Mouse (Mus musculus): ENCODE measurements at regions not wholly inside any gene's neighbourhood (a gene's known extent, or its start where the extent isn't known, plus 50 kb on each side); places are given as distances from the start of the nearest gene placed in this dataset.
A peak's percentile ranks its signal among the peaks of the same experiment; 100 is the strongest.

DNA sequence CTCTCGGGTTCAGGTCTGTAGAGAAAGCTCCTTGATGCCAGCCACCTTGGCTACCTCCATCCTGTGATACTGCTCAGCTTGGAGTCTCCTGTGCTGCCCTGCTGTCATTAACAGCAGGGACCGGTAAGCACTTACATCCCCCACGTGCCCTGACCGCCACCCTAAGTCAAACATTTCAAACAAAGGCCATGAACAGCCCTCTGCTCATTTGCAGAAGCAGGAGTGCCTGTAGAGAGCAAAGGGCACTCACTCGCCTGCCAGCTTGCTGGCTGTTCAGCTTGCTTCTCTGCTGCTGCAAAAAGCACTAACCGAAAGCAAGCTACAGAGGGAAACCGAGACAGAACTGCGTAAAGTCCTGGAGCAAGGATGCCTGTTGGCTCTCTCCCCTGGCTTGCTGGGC is 61.8 kb upstream of the Thy1 start:
- no peak for ATAC-seq
- Histone ChIP-seq H3K4me1 (ENCODE audit: control insufficient read depth, insufficient read depth, low read length) (no peaks in the 10 kb centered on the region), H3K27me3 (ENCODE audit: control insufficient read depth, insufficient read depth, low read depth, low read length) (no peaks in the 10 kb centered on the region), H3K4me2 (ENCODE audit: low read length) (no peak overlapping the region), H3K4me3 (ENCODE audit: low read depth, low read length) (no peak overlapping the region), H3K36me3 (ENCODE audit: control insufficient read depth, insufficient read depth, low read length) (no peaks in the 10 kb centered on the region), H3K9me3 (replicated peaks; ENCODE audit: control insufficient read depth, low read length, poor library complexity, severe bottlenecking) (no peaks in the 10 kb centered on the region), H3K27ac (ENCODE audit: low read length) (no peak overlapping the region), H3K9ac (ENCODE audit: low read depth, low read length) (no peak overlapping the region)
- 31% methylated on average over 8 of the region's 8 CpGs for WGBS

DNA sequence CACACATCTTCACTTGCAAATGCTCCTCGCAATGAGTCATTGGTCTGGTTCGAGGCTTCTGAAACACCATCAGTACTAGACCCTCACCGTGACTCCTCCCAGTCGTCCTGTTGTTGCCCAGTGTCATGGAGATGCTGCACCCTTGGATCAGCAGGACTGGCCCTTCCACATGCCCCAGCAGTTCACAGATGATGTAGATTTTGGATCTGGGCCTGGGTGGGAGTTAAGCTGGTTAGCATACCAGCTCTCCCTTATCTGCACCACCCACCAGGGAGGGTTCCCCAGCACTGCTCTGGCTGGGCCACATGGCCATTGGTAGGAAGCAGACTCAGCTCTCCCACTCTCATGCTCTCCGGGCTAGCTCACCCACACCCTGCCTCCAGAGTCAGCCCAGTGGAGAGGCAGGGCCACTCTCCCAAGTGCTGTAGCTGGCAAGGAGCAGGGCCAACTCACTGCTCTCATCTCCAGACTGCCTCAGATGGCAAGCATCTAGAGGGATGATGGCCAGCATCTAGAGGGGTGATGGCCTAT is 60.8 kb upstream of the Thy1 start:
- no peak overlapping the region for H3K27ac ChIP-seq (ENCODE audit: low read length)
- H3K4me1 ChIP-seq (ENCODE audit: control insufficient read depth, insufficient read depth, low read length), result no peaks in the 10 kb centered on the region
- ATAC-seq, result no peak
- no peaks in the 10 kb centered on the region for H3K36me3 ChIP-seq (ENCODE audit: control insufficient read depth, insufficient read depth, low read length)
- H3K9ac ChIP-seq (ENCODE audit: low read depth, low read length), result no peak overlapping the region
- no peak overlapping the region for H3K4me2 ChIP-seq (ENCODE audit: low read length)
- H3K4me3 ChIP-seq (ENCODE audit: low read depth, low read length), result no peak overlapping the region
- 76% methylated on average over 5 of the region's 5 CpGs for WGBS
- no peaks in the 10 kb centered on the region for H3K27me3 ChIP-seq (ENCODE audit: control insufficient read depth, insufficient read depth, low read depth, low read length)
- H3K9me3 ChIP-seq (replicated peaks; ENCODE audit: control insufficient read depth, low read length, poor library complexity, severe bottlenecking), result no peaks in the 10 kb centered on the region

DNA sequence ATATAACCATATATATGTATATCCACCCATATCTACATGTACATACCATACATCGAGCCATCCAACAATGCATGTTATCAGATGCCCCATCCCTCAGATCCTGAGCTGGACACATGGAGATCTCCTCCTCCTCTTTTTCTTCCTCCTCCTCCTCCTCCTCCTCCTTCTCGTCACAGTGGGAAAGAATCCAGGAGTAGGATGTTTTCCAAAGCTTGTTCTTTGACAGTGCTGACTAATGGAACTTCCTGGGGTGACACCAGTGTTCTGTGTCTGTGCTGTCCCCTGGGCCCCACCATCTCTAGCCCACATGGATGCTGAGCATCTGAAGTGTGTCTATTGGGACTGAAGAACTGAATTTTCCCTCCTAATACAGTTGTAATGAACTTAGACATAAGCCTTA is 60.0 kb upstream of the Thy1 start:
- ATAC-seq, result no peak
- WGBS, result 65% methylated on average over 2 of the region's 2 CpGs

DNA sequence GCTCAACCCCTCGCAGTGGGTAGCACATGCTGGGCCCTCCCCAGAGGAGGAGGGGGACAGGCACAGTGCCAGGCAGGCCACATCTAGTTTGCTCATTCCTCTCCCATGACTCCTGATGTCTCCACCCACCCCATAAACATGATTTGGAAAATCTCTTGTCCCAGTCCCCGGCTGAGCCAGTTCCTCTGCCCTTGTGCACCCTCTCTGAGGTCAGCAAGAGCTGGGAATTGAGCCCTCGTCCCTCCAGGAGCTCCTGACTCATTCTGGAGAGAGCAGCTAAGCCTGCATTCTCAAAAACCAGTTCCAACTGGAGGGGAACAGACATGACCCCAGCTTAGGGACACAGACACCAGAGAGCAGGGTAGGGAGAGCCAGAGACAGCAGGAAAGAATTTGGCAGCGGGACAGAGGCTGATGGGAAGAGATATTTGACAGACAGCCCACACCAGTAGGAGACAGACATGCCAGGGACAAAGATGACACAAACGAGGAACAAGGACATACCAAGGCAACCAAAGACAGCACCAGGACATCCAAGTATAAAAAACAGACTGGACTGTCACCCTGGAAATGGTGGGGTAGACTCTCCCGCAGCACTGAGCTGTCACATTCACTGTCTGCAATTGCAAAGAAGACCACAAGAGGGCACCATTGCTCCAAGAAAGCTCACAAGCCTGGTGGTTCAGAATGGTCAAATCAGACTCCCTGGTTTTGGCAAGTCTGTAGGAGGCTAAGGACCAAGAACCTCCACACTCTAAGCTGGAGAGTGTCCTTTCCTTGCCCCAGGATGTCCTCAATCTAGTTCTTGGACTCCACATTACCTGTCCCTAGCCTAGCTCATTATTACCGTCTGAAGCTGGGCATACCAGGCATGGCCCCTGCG is 58.8 kb upstream of the Thy1 start:
- WGBS, result 44% methylated on average over 8 of the region's 8 CpGs

More for the DNA sequence above, 60.0 kb upstream of the Thy1 start:
- H3K27me3 ChIP-seq (ENCODE audit: control insufficient read depth, insufficient read depth, low read depth, low read length), result no peaks in the 10 kb centered on the region
- no peak overlapping the region for H3K4me3 ChIP-seq (ENCODE audit: low read depth, low read length)
- H3K9ac ChIP-seq (ENCODE audit: low read depth, low read length), result no peak overlapping the region
- no peaks in the 10 kb centered on the region for H3K9me3 ChIP-seq (replicated peaks; ENCODE audit: control insufficient read depth, low read length, poor library complexity, severe bottlenecking)
- no peak overlapping the region for H3K4me2 ChIP-seq (ENCODE audit: low read length)
- H3K36me3 ChIP-seq (ENCODE audit: control insufficient read depth, insufficient read depth, low read length), result no peaks in the 10 kb centered on the region
- no peak overlapping the region for H3K27ac ChIP-seq (ENCODE audit: low read length)
- no peaks in the 10 kb centered on the region for H3K4me1 ChIP-seq (ENCODE audit: control insufficient read depth, insufficient read depth, low read length)

DNA sequence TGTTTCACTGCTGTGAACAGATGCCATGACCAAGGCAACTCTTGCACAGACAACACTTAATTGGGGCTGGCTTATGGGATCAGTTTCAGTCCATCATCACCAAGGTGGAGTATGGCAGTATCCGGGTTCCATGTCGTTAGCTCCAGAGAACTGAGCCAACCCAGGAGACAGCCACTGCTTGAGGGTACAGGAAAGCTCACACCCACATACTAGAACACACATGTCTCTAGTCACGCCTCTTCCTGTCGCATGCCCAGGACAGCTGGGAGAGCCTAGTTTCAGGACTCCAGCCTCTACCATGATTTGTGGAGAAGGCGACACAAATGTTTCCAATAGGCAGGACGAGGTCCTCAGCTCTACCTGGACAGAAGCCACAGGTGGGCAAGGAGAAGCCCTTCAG is 55.2 kb upstream of the Thy1 start:
- Histone ChIP-seq H3K4me1 (ENCODE audit: control insufficient read depth, insufficient read depth, low read length) (peaks cover 2% of the 10 kb centered on the region; the same call in 1 of the 2 replicates), H3K9ac (ENCODE audit: low read depth, low read length) (no peak overlapping the region), H3K9me3 (replicated peaks; ENCODE audit: control insufficient read depth, low read length, poor library complexity, severe bottlenecking) (no peaks in the 10 kb centered on the region), H3K4me3 (ENCODE audit: low read depth, low read length) (no peak overlapping the region), H3K27ac (ENCODE audit: low read length) (no peak overlapping the region), H3K4me2 (ENCODE audit: low read length) (no peak overlapping the region), H3K27me3 (ENCODE audit: control insufficient read depth, insufficient read depth, low read depth, low read length) (no peaks in the 10 kb centered on the region), H3K36me3 (ENCODE audit: control insufficient read depth, insufficient read depth, low read length) (no peaks in the 10 kb centered on the region)
- no peak for ATAC-seq
- WGBS, result 90% methylated on average over 6 of the region's 6 CpGs

More for the DNA sequence above, 58.8 kb upstream of the Thy1 start:
- no peaks in the 10 kb centered on the region for H3K36me3 ChIP-seq (ENCODE audit: control insufficient read depth, insufficient read depth, low read length)
- H3K9ac ChIP-seq (ENCODE audit: low read depth, low read length), result no peak overlapping the region
- peak; percentile 73 for ATAC-seq
- H3K27ac ChIP-seq (ENCODE audit: low read length), result no peak overlapping the region
- H3K4me1 ChIP-seq (ENCODE audit: control insufficient read depth, insufficient read depth, low read length), result peaks cover 2% of the 10 kb centered on the region; the same call in 1 of the 2 replicates
- H3K4me2 ChIP-seq (ENCODE audit: low read length), result no peak overlapping the region
- no peaks in the 10 kb centered on the region for H3K27me3 ChIP-seq (ENCODE audit: control insufficient read depth, insufficient read depth, low read depth, low read length)
- no peak overlapping the region for H3K4me3 ChIP-seq (ENCODE audit: low read depth, low read length)
- H3K9me3 ChIP-seq (replicated peaks; ENCODE audit: control insufficient read depth, low read length, poor library complexity, severe bottlenecking), result no peaks in the 10 kb centered on the region

DNA sequence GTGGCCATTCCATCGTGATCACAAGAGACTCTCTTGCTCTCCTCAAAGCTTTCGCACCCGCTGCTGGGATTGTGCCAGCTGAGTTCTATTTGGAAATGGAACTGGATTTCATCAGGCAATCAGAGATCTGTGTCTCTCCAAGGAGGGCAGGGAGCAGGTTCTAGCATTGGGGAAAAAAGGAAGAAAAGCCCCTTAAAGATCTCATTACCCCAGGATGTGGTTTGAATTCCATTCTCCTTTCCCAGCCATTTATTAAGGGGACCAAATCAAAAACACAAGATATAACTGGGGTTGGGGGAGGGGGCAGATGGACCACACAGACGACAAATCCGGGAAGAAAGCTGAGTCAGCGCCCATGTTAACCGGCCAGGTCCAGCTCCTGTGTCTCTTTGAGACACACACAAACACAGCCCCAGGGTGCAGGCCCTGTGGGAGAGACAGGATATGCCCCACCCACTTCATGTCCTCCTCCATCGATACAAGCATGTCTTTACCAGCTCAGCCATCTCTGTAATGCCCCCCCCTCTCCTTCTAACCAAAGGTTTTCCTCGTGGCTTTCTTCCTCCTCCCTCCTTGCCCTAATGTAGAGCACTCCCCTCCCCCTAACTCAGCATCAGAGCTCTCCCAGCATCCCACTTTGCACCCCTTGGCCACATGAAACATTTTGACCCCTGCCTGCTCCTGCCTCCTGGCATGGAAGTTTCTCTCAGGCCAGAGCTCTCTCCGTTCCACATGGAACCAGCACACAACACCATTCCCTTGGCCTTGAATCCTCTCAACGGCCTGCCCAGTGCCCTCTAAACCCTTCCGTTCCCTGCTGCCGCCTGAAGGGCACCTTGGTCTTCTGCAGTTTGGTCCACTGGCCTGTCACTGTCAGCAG is 54.0 kb upstream of the Thy1 start:
- H3K4me1 ChIP-seq (ENCODE audit: control insufficient read depth, insufficient read depth, low read length), result peaks cover 2% of the 10 kb centered on the region; the same call in 1 of the 2 replicates
- 48% methylated on average over 13 of the region's 13 CpGs for WGBS
- no peak overlapping the region for H3K27ac ChIP-seq (ENCODE audit: low read length)
- ATAC-seq, result no peak
- H3K36me3 ChIP-seq (ENCODE audit: control insufficient read depth, insufficient read depth, low read length), result no peaks in the 10 kb centered on the region
- no peak overlapping the region for H3K4me2 ChIP-seq (ENCODE audit: low read length)
- no peak overlapping the region for H3K9ac ChIP-seq (ENCODE audit: low read depth, low read length)
- H3K27me3 ChIP-seq (ENCODE audit: control insufficient read depth, insufficient read depth, low read depth, low read length), result no peaks in the 10 kb centered on the region
- H3K4me3 ChIP-seq (ENCODE audit: low read depth, low read length), result no peak overlapping the region
- H3K9me3 ChIP-seq (replicated peaks; ENCODE audit: control insufficient read depth, low read length, poor library complexity, severe bottlenecking), result no peaks in the 10 kb centered on the region

- Histone ChIP-seq H3K4me2 (ENCODE audit: low read length) (no peak overlapping the region), H3K9me3 (replicated peaks; ENCODE audit: control insufficient read depth, low read length, poor library complexity, severe bottlenecking) (no peaks in the 10 kb centered on the region), H3K27me3 (ENCODE audit: control insufficient read depth, insufficient read depth, low read depth, low read length) (no peaks in the 10 kb centered on the region), H3K27ac (ENCODE audit: low read length) (no peak overlapping the region), H3K4me1 (ENCODE audit: control insufficient read depth, insufficient read depth, low read length) (peaks cover 2% of the 10 kb centered on the region; the same call in 1 of the 2 replicates), H3K9ac (ENCODE audit: low read depth, low read length) (no peak overlapping the region), H3K4me3 (ENCODE audit: low read depth, low read length) (no peak overlapping the region), H3K36me3 (ENCODE audit: control insufficient read depth, insufficient read depth, low read length) (no peaks in the 10 kb centered on the region)
- no peak for ATAC-seq
- WGBS, result 79% methylated on average over 11 of the region's 11 CpGs
Observed at GRCm38 (mm10) chr9:43990124-43990523, 53.1 kb upstream of the Thy1 start.

DNA sequence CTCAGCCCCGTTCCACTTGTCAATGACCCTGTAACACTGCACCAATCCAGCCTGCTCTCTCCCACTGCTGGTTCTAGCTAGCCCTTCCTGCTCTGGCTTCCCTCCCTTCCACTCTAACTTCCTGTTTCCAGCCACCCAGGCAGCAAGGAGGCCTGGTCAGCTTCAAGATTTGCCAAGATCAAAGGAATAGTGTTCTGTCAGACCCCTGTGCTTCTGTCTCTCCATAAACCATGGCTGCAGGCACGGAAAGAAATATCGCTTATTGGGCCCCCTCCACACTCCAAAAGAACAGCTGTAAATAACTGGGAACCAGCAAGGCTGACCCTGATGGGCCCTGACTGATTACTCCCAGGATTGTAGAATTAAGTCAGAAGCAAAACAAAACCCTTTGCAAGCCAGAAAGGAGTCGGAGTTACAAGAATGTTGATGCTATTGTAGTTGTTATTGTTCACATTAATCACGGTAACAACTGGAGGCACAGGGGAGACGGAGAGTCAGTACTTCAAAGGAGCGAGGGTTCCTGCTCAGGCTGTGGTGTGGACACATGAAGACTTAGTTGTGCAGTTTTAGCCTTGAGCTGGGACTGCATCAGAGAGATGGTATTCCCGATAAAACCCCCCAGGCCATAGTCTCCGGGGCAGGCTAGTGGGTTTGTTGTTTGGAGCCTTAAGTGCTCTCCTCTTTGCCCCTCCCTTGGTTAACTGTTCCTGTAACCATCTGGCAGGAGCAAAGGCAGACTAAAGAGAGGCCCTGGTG is 49.8 kb upstream of the Thy1 start:
- H3K9ac ChIP-seq (ENCODE audit: low read depth, low read length), result no peak overlapping the region
- no peak overlapping the region for H3K27ac ChIP-seq (ENCODE audit: low read length)
- H3K4me2 ChIP-seq (ENCODE audit: low read length), result no peak overlapping the region
- H3K36me3 ChIP-seq (ENCODE audit: control insufficient read depth, insufficient read depth, low read length), result no peaks in the 10 kb centered on the region
- ATAC-seq, result no peak
- no peak overlapping the region for H3K4me3 ChIP-seq (ENCODE audit: low read depth, low read length)
- 26% methylated on average over 9 of the region's 9 CpGs for WGBS
- H3K27me3 ChIP-seq (ENCODE audit: control insufficient read depth, insufficient read depth, low read depth, low read length), result no peaks in the 10 kb centered on the region
- peaks cover 2% of the 10 kb centered on the region; the same call in 1 of the 2 replicates for H3K4me1 ChIP-seq (ENCODE audit: control insufficient read depth, insufficient read depth, low read length)
- no peaks in the 10 kb centered on the region for H3K9me3 ChIP-seq (replicated peaks; ENCODE audit: control insufficient read depth, low read length, poor library complexity, severe bottlenecking)
